Mouse (Mus musculus) liver, embryonic 14.5 days (tissue): ENCODE measurements around the gene Cfap74. TPM values are rescaled to one million over a fixed set of nuclear protein-coding genes. Genes with fewer than 3 reads are reported as not detected.
A peak's percentile ranks its signal among the peaks of the same experiment; 100 is the strongest.

ENCODE experiments used
- ATAC-seq: fragments of 200-750 bp; cut with Nextera tagmentation; 2 replicates; pipeline ENCODE4 v1.8.0; 2017; ENCODE audit warnings: moderate number of reproducible peaks, mild to moderate bottlenecking, moderate library complexity; ENCODE audit not compliant: insufficient read depth
- DNase-seq, 3 experiments: peaks; one replicate each; pipeline ENCODE4 v3.0.0-alpha.2; 2012 to 2013; ENCODE audit warnings: low read depth in 3 of 3, low spot score in 3 of 3
- H3K27ac ChIP-seq: fragments of 300-500 bp; sonication (generic); 2 replicates; pipeline ENCODE4 v1.5.1; 2014; ENCODE audit warnings: moderate library complexity, mild to moderate bottlenecking, control low read depth, inconsistent platforms
- H3K27me3 ChIP-seq: fragments of 300-500 bp; sonication (generic); 2 replicates; pipeline ENCODE4 v1.6.1; 2014; ENCODE audit warnings: mild to moderate bottlenecking, low read length, moderate library complexity; ENCODE audit not compliant: control insufficient read depth, insufficient read depth
- H3K36me3 ChIP-seq: fragments of 300-500 bp; sonication (generic); replicated peaks from 2 replicates; pipeline ENCODE4 v1.6.1; 2014; ENCODE audit warnings: low read depth; ENCODE audit not compliant: control insufficient read depth, insufficient read depth
- H3K4me1 ChIP-seq, 2 experiments: fragments of 200-500 bp in 1 of 2; fragments of 300-500 bp in 1 of 2; sonication (generic) in 1 of 2; replicated peaks; 2 replicates each; pipeline ENCODE4 v1.6.1; 2012 to 2014; ENCODE audit warnings: antibody characterized with exemption in 1 of 2, inconsistent platforms in 1 of 2, low read length in 1 of 2; ENCODE audit not compliant: control insufficient read depth in 2 of 2, insufficient read depth in 2 of 2
- H3K4me2 ChIP-seq: fragments of 300-500 bp; sonication (generic); 2 replicates; pipeline ENCODE4 v1.6.1; 2014; ENCODE audit warnings: low read depth, mild to moderate bottlenecking, control low read depth, moderate library complexity
- H3K4me3 ChIP-seq, 2 experiments: fragments of 200-500 bp in 1 of 2; fragments of 300-500 bp in 1 of 2; sonication (generic) in 1 of 2; 2 replicates each; pipeline ENCODE4 v1.5.1; 2012 to 2014; ENCODE audit warnings: low read depth in 2 of 2, low read length in 2 of 2, mild to moderate bottlenecking in 2 of 2, control low read depth in 1 of 2, inconsistent platforms in 1 of 2, moderate library complexity in 1 of 2; ENCODE audit not compliant: insufficient read depth in 1 of 2
- H3K9ac ChIP-seq: fragments of 300-500 bp; sonication (generic); replicated peaks from 2 replicates; pipeline ENCODE4 v1.6.1; 2014; ENCODE audit warnings: mild to moderate bottlenecking, control low read depth, moderate library complexity
- H3K9me3 ChIP-seq: fragments of 300-500 bp; sonication (generic); 2 replicates; pipeline ENCODE4 v1.6.1; 2016; ENCODE audit warnings: low read length, mixed read lengths; ENCODE audit not compliant: control insufficient read depth
- CTCF ChIP-seq: IDR thresholded peaks from 2 replicates; pipeline ENCODE4 v1.5.1; 2016; ENCODE audit warnings: antibody characterized with exemption, low read depth, control low read depth
- EP300 ChIP-seq: IDR thresholded peaks from 2 replicates; pipeline ENCODE4 v1.6.1; 2016; ENCODE audit warnings: antibody characterized with exemption, low read depth
- WGBS: fragments of 180-500 bp; shearing (Covaris S2); extraction: QIAGEN DNeasy Blood & Tissue Kit; methylation state at CpG from one replicate; pipeline ENCODE4 v1.1.7; 2014; ENCODE audit not compliant: insufficient replicate concordance; 5-methylcytosine and 5-hydroxymethylcytosine counted together
- polyA plus RNA-seq, 2 experiments: library from polyadenylated mRNA; depleted of rRNA in 1 of 2; stranded (reverse) in 1 of 2; unstranded in 1 of 2; fragments of >200 nt; fragmentation: Nextera tagmentation in 1 of 2; extraction: Ambion mirVana in 1 of 2; gene quantifications; 2 replicates each; pipeline versions ENCODE4 v1.2.1 to v1.2.3; 2012 to 2014

The Cfap74 gene
- polyA plus RNA-seq, 2 experiments = 0.03 to 0.08 TPM

GRCm38 (mm10) chr4:155481381-155482124 is 72.6 kb downstream of the Cfap74 start:
- H3K27ac ChIP-seq = no peak overlapping the region

GRCm38 (mm10) chr4:155482125-155482480 is 73.1 kb downstream of the Cfap74 start:
- no peak for ATAC-seq
- Histone ChIP-seq H3K9me3 (no peaks in the 10 kb centered on the region), H3K4me3 (no peak overlapping the region), H3K4me2 (no peak overlapping the region), H3K27ac (no peak overlapping the region), H3K27me3 (no peaks in the 10 kb centered on the region; the same call in 1 of the 2 replicates), H3K36me3 (no peaks in the 10 kb centered on the region), H3K4me1 (peaks cover 0 to 4% of the 10 kb centered on the region in 2 experiments; a peak in 2 of 4 replicates), H3K9ac (no peak overlapping the region)
- TF ChIP-seq CTCF = no peak
- 77% methylated on average over 6 of the region's 6 CpGs for WGBS
- no peak for DNase-seq

More at GRCm38 (mm10) chr4:155481381-155482124, 72.6 kb downstream of the Cfap74 start:
- Histone ChIP-seq H3K9me3 (no peaks in the 10 kb centered on the region), H3K36me3 (no peaks in the 10 kb centered on the region), H3K4me3 (peak overlapping the region in 1 of 2 experiments; percentile 18; a peak in 2 of 4 replicates), H3K9ac (no peak overlapping the region), H3K4me2 (peak overlapping the region; percentile 41; the same call in 1 of the 2 replicates), H3K27me3 (no peaks in the 10 kb centered on the region; the same call in 1 of the 2 replicates), H3K4me1 (no peaks in the 10 kb centered on the region)
- peak; percentile 62 for ATAC-seq
- peak; percentile 51 to 59 (median 56) for DNase-seq
- WGBS = 13% methylated on average over 28 of the region's 28 CpGs
- TF ChIP-seq CTCF (peak; percentile 98), EP300 (no peak)

- Histone ChIP-seq H3K4me1 (peaks cover 5 to 11% of the 10 kb centered on the region in 2 experiments), H3K9ac (no peak overlapping the region), H3K36me3 (no peaks in the 10 kb centered on the region), H3K4me3 (no peak overlapping the region), H3K27me3 (no peaks in the 10 kb centered on the region; the same call in 1 of the 2 replicates), H3K4me2 (no peak overlapping the region), H3K27ac (no peak overlapping the region), H3K9me3 (no peaks in the 10 kb centered on the region)
- ATAC-seq (no peak), DNase-seq (no peak)
- 66% methylated on average over 8 of the region's 8 CpGs for WGBS
- no peak for TF ChIP-seq CTCF
- no peak for TF ChIP-seq EP300
Observed at GRCm38 (mm10) chr4:155482733-155483540, 73.9 kb downstream of the Cfap74 start.

- peaks cover 30 to 37% of the 10 kb centered on the region in 2 experiments for H3K4me1 ChIP-seq
- H3K4me3 ChIP-seq = no peak overlapping the region
- H3K9me3 ChIP-seq = no peaks in the 10 kb centered on the region
- H3K27ac ChIP-seq = no peak overlapping the region
- no peaks in the 10 kb centered on the region for H3K36me3 ChIP-seq
- ATAC-seq (no peak), DNase-seq (no peak)
- no peaks in the 10 kb centered on the region; the same call in 1 of the 2 replicates for H3K27me3 ChIP-seq
- no peak overlapping the region for H3K9ac ChIP-seq
- H3K4me2 ChIP-seq = no peak overlapping the region
- no peak for TF ChIP-seq EP300
- WGBS = 30% methylated on average over 3 of the region's 3 CpGs
Observed at GRCm38 (mm10) chr4:155485521-155485920, 76.5 kb downstream of the Cfap74 start.

- DNase-seq (no peak), ATAC-seq (no peak)
- no peaks in the 10 kb centered on the region for H3K36me3 ChIP-seq
- H3K9ac ChIP-seq = no peak overlapping the region
- H3K27me3 ChIP-seq = no peaks in the 10 kb centered on the region
- H3K4me1 ChIP-seq = peaks cover 32 to 42% of the 10 kb centered on the region in 2 experiments
- peak overlapping the region; percentile 54; the same call in 1 of the 2 replicates for H3K4me2 ChIP-seq
- no peaks in the 10 kb centered on the region for H3K9me3 ChIP-seq
- TF ChIP-seq EP300 (no peak), CTCF (no peak)
- H3K27ac ChIP-seq = no peak overlapping the region
- WGBS = 19% methylated on average over 3 of the region's 3 CpGs
- H3K4me3 ChIP-seq = no peak overlapping the region
Observed at GRCm38 (mm10) chr4:155487746-155488145, 78.8 kb downstream of the Cfap74 start.
